Mouse (Mus musculus) ovary, postnatal 10 days (tissue): Measurements from ENCODE around the gene Scd4.
A peak's percentile ranks its signal among the peaks of the same experiment; 100 is the strongest.
"Not testable (repeated sequence)": the region's sequence is repeated elsewhere in the genome, so short reads cannot be mapped to it uniquely, and the experiment has no call there.

Source experiments
- DNase-seq: peaks from one replicate; pipeline ENCODE4 v3.0.0; 2022; ENCODE audit warnings: low spot score

Gene Scd4

DNA sequence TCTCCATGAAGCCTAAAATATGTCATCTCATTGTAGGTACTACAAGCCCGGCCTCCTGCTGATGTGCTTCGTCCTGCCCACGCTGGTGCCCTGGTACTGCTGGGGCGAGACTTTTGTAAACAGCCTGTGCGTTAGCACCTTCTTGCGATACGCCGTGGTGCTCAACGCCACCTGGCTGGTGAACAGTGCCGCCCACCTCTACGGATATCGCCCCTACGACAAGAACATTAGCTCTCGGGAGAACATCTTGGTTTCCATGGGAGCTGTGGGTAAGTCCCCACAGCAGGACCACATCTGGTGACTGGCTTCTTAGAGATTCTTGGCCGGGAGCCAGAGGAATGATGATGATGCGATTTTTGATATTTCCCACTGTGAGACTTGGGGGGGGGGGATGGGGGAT lies 31.7 kb upstream of the Scd4 start:
- DNase-seq, result no peak

DNA sequence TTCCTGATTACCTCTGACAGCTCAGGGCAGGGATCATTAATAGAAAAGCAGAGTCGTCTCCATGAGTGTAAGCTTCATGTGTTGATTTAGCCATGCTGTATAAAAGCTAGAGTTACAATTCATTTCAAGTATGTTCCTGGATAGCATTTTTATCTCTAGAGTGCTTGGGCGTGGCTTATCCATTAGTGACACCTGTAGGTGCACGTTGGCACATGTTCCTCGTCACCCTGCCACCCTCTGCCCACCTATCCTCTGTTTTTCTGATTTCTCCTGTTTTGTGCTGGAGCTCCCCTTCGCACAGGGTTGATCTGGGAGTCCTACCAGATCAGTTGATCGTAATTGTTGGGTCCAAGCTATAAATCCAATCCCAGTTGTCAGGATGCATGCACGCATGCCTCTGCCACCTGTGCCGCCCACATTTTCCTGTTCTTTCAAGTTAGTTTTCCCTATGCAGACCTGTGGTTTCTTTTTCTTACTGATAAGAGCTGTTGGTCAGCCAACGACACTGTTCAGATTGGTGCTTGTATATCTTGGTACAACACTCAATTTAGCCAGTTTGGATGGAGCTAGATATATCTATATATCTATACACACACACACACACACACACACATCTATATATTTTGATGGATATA lies 31.1 kb upstream of the Scd4 start:
- DNase-seq, result no peak

DNA sequence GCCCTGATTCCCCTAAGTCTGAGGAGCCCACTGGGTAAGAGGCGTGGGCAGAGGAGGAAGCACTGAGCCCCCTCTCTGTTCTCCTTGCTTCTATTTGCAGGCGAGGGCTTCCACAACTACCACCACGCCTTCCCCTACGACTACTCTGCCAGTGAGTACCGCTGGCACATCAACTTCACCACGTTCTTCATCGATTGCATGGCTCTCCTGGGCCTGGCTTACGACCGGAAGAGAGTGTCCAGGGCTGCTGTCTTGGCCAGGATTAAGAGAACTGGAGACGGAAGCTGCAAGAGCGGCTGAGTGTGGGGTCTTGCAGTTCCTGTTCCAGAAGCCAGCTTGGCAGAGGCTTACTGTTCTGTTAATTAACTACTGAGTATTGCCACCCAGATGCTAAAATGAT lies 30.0 kb upstream of the Scd4 start:
- DNase-seq, result no peak

DNA sequence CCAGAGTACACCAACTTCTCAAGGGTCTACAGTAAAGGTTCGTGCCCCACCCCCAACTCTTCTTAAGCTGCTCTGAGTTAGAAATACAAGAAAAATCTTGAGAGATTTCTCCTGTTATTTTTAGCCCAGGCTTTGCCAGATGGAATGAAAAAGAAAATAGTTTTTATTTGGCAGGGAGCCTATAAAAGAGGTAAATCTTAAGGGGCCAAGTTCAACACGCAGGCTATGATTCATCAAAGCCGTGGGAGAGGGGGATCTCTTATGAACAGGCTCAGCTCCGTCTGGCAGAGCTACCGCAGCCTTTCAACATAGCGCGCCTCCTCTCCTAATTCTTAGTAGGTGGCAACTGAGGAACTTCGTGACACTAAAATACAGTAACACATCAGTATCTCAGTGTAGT lies 29.4 kb upstream of the Scd4 start:
- DNase-seq, result no peak

DNA sequence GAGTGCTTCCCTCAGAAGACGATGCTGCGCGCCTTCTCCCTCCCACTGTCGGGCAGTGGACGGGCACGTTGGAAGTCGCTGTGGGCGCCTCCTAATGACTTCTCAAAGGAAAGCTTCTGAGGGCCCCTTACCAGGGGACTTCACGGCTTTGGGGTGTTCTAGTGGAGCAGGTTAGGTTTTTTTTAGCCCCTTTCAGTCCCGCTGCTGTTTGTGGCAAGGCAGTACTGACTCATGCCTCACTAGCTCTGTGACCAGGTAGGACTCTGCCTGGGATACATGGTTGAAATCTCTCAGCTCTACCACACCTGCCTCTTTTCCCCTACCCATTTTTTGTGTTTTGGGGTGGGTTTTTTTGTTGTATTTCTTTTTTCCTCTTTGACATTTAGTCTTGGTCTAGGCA lies 28.5 kb upstream of the Scd4 start:
- no peak for DNase-seq

DNA sequence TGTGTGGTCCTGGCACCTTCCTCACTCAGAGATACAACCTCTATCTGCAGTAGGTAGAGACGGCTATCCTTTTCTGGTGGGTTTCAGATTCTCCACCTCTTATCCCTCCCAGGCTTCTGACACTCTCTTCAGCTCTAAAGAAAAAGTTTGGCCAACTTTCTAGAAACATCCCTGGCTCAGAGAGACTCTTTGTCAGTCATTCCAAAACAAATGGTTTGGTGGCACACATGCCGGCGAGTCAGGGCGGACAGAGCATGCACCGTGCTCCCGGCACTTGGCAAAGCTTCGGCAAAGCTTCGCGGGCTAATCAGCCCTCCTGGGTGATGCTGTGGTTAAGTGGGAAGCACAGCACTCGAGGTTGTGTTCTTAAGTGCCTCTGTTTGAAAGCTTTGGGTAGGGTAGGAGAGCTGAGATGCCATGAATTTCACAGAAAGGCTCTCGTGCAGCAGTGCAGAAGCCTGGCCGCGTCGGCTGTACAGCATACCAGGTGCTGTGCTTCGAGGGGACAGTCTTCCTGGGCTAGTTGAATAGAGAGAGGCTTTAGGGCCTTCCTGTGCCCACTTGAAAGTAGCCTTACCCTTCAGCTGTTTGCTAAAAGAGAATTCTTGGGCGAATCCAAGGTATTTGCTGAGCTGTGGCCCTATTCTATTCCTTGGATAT lies 27.9 kb upstream of the Scd4 start:
- no peak for DNase-seq

DNA sequence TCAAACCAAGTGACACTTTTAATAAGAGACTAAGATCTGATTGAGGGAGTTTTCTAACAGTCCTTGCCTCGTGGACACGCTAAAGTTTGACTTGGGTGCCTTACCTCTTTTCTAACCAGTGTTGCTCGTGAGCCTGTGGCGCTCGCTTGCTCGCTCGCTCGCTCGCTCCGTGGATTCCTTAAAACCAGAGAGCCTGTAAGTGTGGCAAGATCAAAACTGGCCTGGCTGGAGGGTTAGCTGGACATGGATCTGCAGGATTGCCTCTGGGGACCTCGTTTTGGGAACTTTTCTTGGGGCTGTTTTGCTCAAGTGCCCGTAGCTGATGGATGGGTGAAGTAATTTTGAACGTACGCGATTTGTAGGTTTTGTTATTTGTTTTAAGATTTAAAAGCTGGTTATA lies 27.2 kb upstream of the Scd4 start:
- no peak for DNase-seq

DNA sequence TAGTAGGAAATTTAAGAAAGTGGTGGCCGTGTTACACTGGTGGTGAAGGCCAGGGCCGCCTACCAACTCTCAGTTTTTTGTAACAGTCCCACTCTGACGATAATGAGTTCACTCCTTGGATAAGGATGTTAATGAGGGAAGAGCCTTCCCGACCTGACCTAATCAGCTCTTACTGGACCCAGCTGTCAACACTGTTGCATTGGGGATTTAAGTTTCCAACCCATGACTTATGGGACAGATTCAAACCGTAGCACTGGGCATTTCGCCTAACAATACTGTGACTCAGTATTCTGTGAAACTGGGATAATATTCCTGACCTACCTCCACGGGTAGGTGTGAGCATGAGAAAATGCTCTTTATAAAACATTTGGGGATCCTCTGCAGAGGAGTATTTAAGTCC lies 26.7 kb upstream of the Scd4 start:
- DNase-seq, result no peak

DNA sequence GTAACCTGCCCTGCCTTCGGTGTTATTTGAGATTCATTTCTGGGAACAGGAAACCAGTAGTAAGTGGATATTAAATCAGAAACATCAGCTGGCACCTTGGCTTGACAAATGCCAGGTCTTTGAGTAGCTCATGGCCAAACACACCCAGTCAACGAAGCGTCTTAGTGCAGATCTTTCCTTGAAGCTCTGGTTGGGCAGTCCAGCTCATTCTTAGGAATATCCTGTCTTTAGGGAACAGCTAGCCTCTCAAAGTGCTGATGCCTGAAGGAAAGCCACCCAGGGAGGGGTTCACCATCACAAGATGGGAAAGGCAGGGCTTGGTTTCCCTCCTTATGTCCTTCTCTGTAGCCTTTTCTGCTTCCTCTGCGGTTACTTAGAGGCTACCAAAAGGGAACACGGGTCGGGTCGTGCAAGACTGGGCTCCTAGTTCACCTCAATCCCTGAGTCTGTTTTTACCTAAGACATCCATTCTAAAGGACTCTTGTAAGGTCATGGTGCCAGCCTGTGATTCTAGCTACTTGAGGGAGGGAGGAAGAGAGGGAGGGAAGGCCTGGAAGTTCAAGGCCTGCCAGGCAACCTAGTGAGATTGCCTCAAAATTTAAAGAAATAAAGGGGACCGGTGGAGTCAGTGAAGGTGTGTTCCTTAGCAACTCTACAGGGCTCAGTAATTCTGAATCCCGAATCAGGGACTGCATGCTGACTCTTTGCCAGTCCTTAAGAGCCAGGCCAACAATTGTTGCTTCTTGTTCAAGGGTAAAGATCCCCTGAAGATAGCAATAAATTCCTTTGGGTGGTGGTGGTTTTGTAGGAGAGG lies 25.6 kb upstream of the Scd4 start:
- no peak for DNase-seq

DNA sequence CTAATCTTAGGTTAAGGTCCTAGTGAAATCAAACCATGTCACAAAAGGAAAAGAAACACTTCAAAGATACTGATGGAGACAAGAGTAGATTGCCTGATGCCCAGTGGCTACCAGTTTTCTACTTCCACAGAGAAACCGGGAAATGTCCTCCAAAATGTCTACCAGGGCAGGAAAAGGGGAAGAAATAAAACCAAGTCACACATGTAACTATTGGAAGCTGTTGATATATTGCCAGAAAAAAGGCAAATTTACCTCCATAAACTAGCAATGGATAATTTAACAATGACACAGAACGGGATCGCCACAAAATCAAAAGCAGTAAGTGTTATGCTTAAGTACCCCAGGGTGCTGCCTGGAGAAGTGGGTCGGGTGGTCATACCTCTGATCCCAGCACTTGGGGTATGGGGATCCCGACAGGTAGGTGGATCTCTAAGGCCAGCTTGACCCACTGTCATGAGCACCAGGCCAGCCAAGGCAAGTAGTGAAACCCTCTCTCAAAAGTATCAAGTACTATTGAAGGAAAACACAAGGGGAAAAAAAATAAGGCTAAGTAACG lies 24.9 kb upstream of the Scd4 start:
- no peak for DNase-seq

DNA sequence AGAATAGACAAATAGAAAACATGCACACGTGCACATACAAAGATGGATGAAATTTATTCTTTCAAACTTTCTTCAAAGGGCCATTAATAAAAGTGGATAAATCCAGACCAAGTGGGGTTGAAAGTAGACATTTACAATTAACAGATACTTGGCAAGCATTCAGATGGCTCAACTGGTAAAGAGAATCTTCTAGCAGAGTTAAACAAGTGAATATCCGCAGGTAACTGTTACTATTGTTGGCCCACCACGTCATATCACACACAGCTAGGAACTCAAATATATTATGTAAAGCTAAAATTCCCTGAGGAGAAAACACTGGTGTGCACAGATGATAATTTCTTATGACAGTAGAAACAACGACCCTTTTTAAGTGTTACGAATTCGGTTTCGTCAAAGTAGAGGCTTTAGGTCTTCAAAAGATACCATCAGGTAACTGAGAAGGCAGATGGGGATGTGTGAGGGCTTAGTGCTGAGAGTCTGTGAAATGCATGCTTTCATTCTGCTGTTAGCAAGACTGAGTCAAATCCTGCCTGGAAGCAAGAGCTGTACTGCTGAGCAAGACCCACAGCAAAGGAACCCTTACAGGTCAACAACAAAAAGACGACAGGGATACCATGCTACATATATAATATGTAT lies 24.2 kb upstream of the Scd4 start:
- DNase-seq, result no peak

DNA sequence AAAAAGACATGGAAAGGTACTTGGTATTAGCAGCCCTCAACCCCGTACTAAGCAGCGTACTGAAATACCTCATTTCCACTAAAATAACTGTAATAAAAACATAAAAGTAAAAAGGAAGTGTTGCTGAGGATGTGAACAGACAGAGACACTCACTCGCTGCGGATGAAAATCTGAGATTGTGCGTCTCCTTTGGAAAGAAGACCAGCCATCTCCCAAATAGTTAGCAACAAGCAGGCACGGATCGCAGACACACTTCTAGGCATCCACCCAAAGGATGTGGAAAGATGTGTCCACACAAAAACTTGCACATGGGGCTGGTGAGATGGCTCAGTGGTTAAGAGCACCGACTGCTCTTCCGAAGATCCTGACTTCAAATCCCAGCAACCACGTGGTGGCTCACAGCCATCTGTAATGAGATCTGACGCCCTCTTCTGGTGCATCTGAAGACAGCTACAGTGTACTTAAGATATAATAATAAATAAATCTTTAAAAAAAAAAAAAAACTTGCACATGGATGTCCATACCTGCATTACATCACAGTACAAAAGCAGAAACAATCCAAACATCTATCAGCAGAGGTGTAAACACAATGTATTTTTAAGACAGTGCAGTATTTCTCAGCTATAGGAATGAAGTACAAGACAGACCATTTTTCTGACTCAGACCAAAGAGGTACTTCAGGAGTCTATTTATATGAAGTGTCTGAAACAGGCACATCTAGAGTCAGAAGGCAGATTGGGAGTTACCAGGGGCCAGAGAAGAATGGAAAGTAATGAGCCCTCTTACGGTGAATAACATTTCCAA lies 23.3 kb upstream of the Scd4 start:
- DNase-seq, result no peak

DNA sequence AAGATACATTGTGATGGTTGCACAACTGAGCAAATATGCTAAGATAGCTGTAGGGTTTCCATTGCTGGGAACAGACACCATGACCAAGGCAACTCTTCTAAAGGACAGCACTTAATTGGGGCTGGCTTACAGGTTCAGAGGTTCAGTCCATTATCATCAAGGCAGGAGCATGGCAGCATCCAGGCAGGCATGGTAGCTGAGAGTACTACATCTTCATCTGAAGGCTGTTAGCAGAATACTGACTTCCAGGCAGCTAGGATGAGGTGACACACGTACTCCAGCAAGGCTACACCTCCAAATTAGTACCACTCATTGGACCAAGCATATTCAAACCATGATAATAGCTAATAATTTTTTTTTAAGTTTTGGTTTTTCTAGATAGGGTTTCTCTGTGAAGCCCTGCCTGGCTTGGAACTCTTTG lies 22.7 kb upstream of the Scd4 start:
- DNase-seq, result not testable (repeated sequence)

DNA sequence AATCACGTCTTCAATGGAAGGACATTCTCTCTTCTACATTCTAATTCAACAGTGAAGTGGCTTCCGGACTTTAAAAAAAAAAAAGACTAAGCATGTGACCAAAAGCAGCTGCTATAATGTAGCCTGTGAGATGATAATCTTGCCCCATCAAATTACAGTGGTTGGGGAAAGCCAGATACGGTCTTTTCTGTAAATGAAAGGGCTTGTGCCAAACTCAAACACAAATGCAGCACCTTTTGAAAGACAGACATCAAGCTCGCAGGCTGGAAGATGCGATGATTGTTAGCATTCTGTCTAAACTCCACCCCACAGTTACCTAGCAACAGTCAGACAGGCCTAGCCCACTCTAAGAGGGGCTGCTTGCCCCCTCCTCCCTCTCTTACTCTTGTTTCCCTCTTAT lies 22.1 kb upstream of the Scd4 start:
- DNase-seq, result no peak

DNA sequence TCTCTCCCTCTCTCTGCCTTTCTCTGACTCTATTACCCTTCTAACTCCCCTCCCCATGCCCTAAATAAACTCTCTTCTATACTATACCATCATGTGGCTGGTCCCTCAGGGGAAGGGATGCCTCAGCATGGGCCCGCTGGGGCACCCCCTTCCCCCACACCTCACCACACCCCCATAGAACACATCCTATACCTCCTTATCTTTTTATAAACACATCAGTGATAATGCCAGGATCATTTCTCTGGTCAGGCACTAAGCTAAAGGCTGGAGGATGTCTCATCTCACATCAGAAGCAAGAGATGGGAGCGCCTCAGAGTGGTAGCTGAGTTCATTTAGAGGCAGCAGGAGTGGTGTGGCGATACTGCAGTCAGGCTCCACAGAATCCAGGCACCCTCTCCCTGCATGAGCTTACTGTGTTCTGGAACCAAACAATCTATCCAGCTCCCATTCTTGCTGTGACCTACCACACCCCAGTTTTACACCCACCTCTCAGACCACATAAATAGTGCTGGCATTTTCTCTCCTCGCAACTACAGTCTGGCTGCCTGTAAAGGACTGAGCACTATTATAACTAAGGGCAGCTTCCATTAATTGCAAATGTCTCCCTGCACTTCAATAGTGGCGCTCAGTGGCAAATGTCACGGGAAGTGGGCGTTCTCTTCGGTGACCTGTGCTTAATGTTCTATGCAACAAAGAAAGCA lies 21.4 kb upstream of the Scd4 start:
- DNase-seq, result no peak

DNA sequence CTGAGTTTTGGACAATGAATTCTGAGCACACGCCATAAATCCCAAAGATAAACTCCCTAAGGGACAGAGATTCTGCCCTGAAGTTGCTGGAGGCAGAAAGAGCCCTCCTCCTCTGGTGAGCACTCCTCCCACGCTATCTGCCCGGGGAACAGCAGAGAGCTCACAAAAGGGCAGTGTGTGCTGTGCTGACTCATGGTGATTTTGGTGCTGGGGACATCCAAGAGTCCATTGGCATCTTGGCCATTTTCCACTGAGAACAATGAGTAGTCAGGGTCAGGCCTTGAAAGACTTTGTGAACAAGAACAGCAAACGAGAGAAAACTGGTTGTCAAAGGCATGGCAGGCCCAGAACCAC lies 20.9 kb upstream of the Scd4 start:
- DNase-seq, result no peak

DNA sequence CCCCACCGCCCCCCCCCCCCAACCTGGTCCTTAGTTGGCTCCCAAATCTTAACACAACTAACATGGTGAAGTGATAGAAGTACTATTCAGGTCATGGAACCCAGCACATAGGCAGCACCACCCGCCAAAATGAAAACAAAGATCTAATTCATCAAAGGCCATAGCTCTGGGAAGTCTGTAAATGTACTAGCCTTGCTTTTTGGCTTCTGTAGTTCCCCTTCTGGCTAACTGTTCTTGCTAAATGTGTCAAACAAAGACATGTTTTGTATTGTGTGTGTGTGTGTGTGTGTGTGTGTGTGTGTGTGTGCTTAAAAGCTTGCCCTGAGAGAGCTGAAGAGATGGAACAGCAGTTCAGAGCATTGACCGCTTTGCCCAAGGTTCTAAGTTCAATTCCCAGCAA lies 19.8 kb upstream of the Scd4 start:
- no peak for DNase-seq

DNA sequence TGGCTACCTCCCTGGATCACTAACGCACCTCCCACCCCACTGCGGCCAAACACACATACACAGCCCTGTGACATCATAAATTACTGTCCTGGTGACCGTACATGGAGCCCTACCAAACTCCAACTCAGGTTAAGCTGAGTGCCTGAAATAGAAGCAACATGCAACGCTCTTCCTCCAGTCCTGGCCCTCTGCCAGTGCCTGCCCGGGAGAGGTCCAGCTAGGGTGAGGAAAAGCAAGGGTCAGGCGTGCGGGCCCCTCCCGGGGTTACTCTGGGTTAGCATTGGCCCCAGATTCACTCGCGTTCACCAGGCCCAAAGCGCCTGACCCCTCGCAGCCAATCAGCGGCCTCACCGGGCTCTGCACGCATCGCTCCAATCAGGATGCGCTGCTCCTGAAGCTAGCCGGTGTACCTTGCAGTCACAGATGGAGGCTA lies 18.5 kb upstream of the Scd4 start:
- peak; percentile 55 for DNase-seq

DNA sequence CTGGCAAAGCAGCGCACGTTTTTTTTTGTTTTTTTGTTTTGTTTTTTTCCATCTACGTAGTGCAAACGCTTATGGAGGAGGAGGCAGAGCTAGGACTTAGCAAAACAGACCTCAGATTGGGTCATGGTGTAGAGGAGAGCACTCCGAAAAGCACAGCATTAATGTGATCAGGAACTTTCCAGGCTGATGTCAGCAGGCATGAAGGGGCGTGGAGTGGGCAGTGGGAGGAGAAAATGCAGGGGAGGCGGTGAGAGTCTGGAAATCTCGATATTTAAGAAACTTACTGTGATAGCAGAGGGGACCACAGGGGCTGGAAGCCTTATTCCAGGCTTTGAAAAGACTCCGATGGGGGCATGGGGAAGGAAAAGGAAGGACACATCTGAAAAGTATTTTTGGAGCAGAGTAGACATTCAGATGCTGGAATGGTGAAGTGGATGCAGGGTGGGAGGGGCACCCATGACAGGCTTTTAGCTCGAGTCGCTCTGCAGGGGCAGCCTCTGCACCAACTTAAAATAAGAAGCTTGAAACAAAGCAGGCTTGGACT lies 17.9 kb upstream of the Scd4 start:
- DNase-seq, result no peak

DNA sequence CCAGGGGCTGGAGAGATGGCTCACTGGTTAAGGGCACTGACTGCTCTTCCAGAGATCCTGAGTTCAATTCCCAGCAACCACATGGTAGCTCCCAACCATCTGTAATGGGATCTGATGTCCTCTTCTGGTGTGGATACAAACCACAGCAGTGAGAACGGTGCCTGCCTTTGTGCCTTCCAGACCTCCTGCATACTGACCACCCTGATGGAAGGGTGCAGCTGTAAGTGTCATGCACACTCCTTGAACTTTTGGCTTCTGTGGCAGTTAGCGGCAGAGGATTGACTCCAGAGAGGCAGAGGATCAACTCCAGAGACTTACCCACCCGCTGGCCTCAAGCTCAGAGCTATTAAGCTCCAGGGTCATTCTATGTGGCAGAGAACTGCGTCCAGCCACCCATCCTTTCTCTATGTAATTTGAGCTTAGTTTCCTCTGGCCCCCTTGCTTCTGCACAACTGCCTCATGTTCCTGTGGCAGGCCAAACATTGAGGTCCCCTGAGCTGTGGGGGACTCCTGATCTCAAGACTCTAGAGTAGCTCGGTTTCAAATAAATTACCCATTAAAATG lies 16.1 kb upstream of the Scd4 start:
- DNase-seq, result no peak

DNA sequence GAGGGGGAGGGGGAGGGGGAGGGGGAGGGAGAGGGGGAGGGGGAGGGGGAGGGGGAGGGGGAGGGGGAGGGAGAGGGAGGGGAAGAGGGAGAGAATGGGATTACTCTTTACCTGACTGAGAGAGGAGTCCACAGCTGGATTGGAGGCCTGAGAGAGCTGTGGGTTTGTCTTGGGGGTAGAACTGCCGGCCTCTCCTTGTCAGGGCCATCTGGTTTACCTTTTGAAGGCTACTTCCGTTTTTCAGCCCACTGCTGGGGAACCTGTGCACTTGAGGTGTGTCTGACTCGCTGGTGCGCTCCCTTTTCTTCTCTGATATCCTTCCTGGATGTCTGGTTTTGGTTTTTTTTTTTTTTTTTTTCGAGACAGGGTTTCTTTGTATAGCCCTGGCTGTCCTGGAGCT lies 15.5 kb upstream of the Scd4 start:
- DNase-seq, result no peak
